Mouse (Mus musculus) forebrain, embryonic 12.5 days (tissue): Measurements from ENCODE around the gene Fgfr2. TPM values are rescaled to one million over a fixed set of nuclear protein-coding genes. Genes with fewer than 3 reads are reported as not detected.
"Not testable (repeated sequence)": the region's sequence is repeated elsewhere in the genome, so short reads cannot be mapped to it uniquely, and the experiment has no call there.

Experiments
- ATAC-seq: fragments of 200-750 bp; cut with Nextera tagmentation; 2 replicates; pipeline ENCODE4 v1.8.0; 2017; ENCODE audit warnings: moderate TSS enrichment; ENCODE audit not compliant: low FRiP score
- H3K27ac ChIP-seq: fragments of 300-500 bp; sonication (generic); 2 replicates; pipeline ENCODE4 v1.5.1; 2016; ENCODE audit warnings: mild to moderate bottlenecking
- H3K27me3 ChIP-seq: fragments of 300-500 bp; sonication (generic); 2 replicates; pipeline ENCODE4 v1.6.1; 2016; ENCODE audit warnings: mild to moderate bottlenecking
- H3K36me3 ChIP-seq: fragments of 300-500 bp; sonication (generic); replicated peaks from 2 replicates; pipeline ENCODE4 v1.6.1; 2016; ENCODE audit warnings: mild to moderate bottlenecking
- H3K4me1 ChIP-seq: fragments of 300-500 bp; sonication (generic); 2 replicates; pipeline ENCODE4 v1.6.1; 2016
- H3K4me2 ChIP-seq: fragments of 300-500 bp; sonication (generic); 2 replicates; pipeline ENCODE4 v1.6.1; 2016; ENCODE audit warnings: mild to moderate bottlenecking, moderate library complexity
- H3K4me3 ChIP-seq: fragments of 300-500 bp; sonication (generic); replicated peaks from 2 replicates; pipeline ENCODE4 v1.5.1; 2016; ENCODE audit warnings: mild to moderate bottlenecking
- H3K9ac ChIP-seq: fragments of 300-500 bp; sonication (generic); 2 replicates; pipeline ENCODE4 v1.6.1; 2016; ENCODE audit warnings: mild to moderate bottlenecking
- H3K9me3 ChIP-seq: fragments of 300-500 bp; sonication (generic); 2 replicates; pipeline ENCODE4 v1.6.1; 2016
- WGBS: fragments of 180-500 bp; shearing (Covaris S2); methylation state at CpG from one replicate; pipeline ENCODE4 v1.1.7; 2016; 5-methylcytosine and 5-hydroxymethylcytosine counted together
- polyA plus RNA-seq: library from polyadenylated mRNA; unstranded; fragments of >200 nt; fragmentation: Nextera tagmentation; extraction: Ambion mirVana; gene quantifications from 2 replicates; pipeline ENCODE4 v1.2.1, GENCODE M21; 2016

Fgfr2 gene
- polyA plus RNA-seq, 1 experiment from 2014 or later, result 89.6 TPM

DNA sequence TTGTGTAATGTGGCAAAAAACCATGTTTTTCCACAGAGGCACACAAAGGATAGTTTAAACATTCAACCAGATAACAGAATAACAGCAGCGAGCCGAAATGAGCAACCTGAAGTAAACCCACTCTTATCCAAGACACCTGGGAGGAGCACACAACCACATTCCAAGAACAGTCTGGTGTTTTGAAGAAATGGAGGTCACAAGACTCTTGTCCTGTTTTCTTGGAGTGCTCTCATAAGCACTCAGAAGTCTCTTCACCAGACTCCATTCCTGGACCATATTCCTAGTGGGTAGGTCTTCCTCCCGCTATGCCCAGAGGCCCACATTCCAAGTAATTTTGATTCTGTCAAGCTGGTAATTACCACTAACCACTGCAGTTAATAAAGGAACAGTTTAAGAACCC is 1973.0 kb downstream of the Fgfr2 start:
- WGBS, result 88% methylated on average over 3 of the region's 3 CpGs
- Histone ChIP-seq H3K4me1 (no peaks in the 10 kb centered on the region), H3K9me3 (no peaks in the 10 kb centered on the region), H3K27ac (no peak overlapping the region), H3K4me2 (no peak overlapping the region), H3K9ac (no peak overlapping the region), H3K36me3 (no peaks in the 10 kb centered on the region), H3K27me3 (no peaks in the 10 kb centered on the region), H3K4me3 (no peak overlapping the region)
- ATAC-seq, result no peak

DNA sequence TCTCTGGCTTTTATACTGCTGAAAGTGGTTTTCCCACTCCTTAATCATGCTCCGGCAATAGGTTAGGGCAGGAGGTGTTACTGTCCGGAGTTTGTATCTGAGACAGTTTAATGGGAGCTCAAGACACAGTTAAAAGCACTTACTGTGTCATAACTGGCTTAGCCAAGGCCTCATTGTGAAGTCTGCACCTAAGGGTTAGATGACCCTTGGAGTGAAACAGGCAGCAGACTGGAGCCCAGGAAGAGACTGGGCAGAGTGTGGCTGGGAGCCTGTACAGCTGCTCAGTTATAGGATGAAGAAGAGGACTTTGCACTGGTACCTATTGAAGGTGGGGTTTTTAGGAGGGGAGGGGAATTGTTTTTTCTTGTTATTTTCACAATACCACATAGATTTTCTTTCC is 1976.9 kb downstream of the Fgfr2 start, which contains the start of gene 4933402N03Rik:
4933402N03Rik (minus strand) TSS at position 101 of the 400 bp plus-strand sequence.
- Histone ChIP-seq H3K27ac (no peak within 1 kb of the TSS), H3K9ac (no peak within 1 kb of the TSS), H3K4me3 (no peak within 1 kb of the TSS), H3K27me3 (no peaks in the 10 kb centered on the region), H3K9me3 (no peaks in the 10 kb centered on the region), H3K36me3 (no peaks in the 10 kb centered on the region), H3K4me2 (no peak within 1 kb of the TSS), H3K4me1 (no peaks in the 10 kb centered on the region)
- no peak for ATAC-seq
- WGBS, result 94% methylated on average over 2 of the region's 2 CpGs

DNA sequence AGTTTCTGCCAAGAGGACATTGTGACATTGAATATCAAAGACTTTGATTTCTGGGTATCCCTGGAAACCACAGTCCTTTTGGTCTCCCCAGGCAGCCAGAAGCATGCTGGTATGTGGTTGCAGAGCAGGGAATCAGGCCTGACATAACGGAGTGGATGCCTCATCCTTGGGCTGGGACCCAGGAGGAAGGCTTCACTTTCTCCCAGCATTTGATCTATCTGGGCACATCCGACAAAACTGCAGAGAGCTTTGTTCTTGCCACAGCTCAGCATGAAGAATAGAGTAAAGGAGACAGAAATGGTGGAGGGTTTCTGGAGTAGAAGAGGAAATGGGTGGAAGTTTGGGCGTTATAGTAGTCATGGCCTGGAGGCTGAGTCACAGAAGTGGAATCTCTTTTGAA is 1990.0 kb downstream of the Fgfr2 start:
- H3K4me2 ChIP-seq, result no peak overlapping the region

DNA sequence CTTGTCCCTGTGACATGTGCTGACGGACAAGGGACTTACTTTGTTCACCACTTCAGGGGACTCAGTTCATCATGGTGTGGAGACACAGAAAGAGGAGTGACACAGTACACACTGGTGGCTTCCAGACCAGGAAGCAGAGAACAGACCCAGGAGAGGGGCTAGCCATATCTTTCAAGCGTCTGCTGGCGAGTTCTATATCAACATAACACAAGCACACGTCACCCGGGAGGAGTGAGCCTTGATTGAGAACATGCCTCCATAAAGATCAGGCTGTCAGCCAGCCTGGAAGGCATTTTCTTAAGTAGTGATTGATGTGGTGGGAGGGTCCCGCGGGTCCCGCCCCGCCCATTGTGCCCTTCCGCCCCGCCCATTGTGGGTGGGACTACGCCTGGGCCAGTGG is 1993.1 kb downstream of the Fgfr2 start:
- Histone ChIP-seq H3K9ac (no peak overlapping the region), H3K4me3 (no peak overlapping the region), H3K4me2 (no peak overlapping the region), H3K9me3 (no peaks in the 10 kb centered on the region), H3K27me3 (no peaks in the 10 kb centered on the region), H3K36me3 (no peaks in the 10 kb centered on the region), H3K4me1 (no peaks in the 10 kb centered on the region), H3K27ac (no peak overlapping the region)
- 77% methylated on average over 12 of the region's 12 CpGs for WGBS
- ATAC-seq, result no peak

More for the DNA sequence above, 1990.0 kb downstream of the Fgfr2 start:
- Histone ChIP-seq H3K4me1 (no peaks in the 10 kb centered on the region), H3K36me3 (no peaks in the 10 kb centered on the region), H3K9me3 (no peaks in the 10 kb centered on the region), H3K27me3 (no peaks in the 10 kb centered on the region), H3K27ac (no peak overlapping the region), H3K9ac (no peak overlapping the region), H3K4me3 (no peak overlapping the region)
- 86% methylated on average over 3 of the region's 3 CpGs for whole genome bisulfite sequencing
- ATAC-seq, result no peak

DNA sequence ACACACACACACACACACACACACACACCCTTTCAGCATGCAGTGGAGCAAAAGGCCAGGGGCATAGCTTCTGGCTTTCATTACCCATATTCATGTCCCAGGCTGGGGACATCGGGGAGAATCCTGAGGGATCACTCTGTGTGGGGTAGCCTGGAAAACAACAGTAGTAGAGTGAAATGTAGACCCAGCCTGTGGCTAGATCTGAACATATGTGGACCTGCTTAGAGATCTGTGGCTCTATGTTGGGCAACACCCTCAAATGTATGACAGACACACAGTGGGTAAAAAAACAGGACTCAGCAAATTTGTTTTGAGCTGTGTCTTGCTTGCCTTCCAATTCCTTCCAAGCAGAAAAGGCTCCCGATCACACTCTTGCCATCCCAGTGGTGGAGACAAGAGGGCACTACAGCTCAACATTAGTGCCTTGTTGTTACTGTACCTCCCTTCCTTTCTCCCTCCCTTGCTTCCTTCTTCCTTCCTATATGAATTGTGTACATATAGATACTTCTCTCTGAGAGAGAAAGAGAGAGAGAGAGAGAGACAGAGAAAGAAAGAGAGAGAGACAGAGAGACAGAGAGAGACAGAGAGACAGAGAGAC is 2000.8 kb downstream of the Fgfr2 start:
- Histone ChIP-seq H3K27ac (no peak overlapping the region), H3K4me1 (no peaks in the 10 kb centered on the region), H3K36me3 (no peaks in the 10 kb centered on the region), H3K27me3 (no peaks in the 10 kb centered on the region), H3K4me2 (no peak overlapping the region), H3K9me3 (no peaks in the 10 kb centered on the region), H3K9ac (no peak overlapping the region), H3K4me3 (no peak overlapping the region)
- 82% methylated on average over 2 of the region's 2 CpGs for WGBS
- ATAC-seq, result no peak

DNA sequence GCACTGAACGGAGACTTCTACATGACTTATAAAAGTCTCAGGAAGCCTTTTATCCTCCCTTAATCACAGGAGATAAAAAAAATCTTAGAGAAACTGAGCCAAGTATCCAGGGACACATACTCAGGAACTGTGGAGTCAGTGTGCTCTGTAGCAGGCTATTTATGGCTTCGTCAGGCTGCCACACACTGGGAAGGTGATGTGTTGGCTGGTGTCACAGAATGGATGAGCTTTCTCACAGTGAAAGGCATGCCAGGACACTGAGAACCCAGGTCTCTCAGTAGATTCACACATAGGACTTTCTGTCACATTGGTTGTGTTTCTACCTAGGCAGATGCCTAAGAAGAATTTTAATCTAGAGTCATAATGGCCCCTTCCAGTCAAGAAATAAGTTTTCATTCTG is 2008.7 kb downstream of the Fgfr2 start:
- Histone ChIP-seq H3K4me1 (no peaks in the 10 kb centered on the region), H3K4me2 (no peak overlapping the region), H3K27ac (no peak overlapping the region), H3K4me3 (no peak overlapping the region), H3K36me3 (no peaks in the 10 kb centered on the region), H3K9me3 (no peaks in the 10 kb centered on the region), H3K9ac (no peak overlapping the region), H3K27me3 (no peaks in the 10 kb centered on the region)
- WGBS, result 81% methylated on average over 2 of the region's 2 CpGs
- ATAC-seq, result no peak

DNA sequence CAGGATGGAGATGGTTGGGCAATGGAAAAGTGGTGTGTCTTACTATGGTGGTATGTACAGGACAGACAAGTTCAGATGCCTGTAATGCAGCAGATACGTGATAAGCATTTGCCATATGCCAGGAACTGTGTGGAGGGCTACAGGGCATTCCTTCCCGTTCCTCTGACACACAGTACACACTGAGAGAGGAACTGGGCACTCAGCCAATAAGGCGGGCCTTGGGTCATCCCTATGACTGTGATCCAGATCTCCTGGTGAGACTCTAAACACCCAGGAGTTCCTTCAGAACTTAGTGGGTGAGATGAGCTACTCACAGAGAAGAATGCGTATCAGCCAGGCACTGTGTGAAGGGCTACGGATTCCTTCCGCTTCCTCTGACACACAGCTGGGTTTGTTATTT is 2009.5 kb downstream of the Fgfr2 start:
- no peak overlapping the region for H3K4me2 ChIP-seq
- no peak overlapping the region for H3K4me3 ChIP-seq
- no peak overlapping the region for H3K27ac ChIP-seq
- ATAC-seq, result no peak
- no peaks in the 10 kb centered on the region for H3K4me1 ChIP-seq
- no peaks in the 10 kb centered on the region for H3K9me3 ChIP-seq
- H3K9ac ChIP-seq, result no peak overlapping the region
- no peaks in the 10 kb centered on the region for H3K27me3 ChIP-seq
- WGBS, result 85% methylated on average over 6 of the region's 6 CpGs
- H3K36me3 ChIP-seq, result no peaks in the 10 kb centered on the region

DNA sequence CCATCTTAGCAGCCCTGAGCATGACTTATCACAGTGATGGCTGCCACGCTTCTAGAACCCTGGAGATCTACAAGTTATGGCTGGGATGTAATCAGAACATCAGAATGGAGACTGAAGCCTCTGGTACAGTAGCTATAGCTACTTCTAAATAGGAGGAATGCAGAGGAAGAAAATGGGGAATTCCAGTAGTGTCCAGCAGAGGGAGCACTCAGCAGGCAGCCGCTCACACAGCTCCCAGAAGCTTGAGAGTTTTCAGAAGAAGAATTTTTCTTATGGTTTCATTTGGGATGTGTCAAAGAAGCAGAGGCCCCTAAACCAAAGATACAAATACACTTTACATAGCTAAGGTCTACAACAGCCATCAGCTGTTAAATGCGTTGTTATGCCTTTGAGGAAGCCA is 2010.7 kb downstream of the Fgfr2 start:
- no peak overlapping the region for H3K27ac ChIP-seq
- H3K36me3 ChIP-seq, result no peaks in the 10 kb centered on the region
- H3K4me1 ChIP-seq, result no peaks in the 10 kb centered on the region
- H3K4me3 ChIP-seq, result no peak overlapping the region
- H3K9me3 ChIP-seq, result no peaks in the 10 kb centered on the region
- no peak for ATAC-seq
- H3K27me3 ChIP-seq, result no peaks in the 10 kb centered on the region
- no peak overlapping the region for H3K9ac ChIP-seq
- no peak overlapping the region for H3K4me2 ChIP-seq
- 40% methylated on average over 3 of the region's 3 CpGs for WGBS

DNA sequence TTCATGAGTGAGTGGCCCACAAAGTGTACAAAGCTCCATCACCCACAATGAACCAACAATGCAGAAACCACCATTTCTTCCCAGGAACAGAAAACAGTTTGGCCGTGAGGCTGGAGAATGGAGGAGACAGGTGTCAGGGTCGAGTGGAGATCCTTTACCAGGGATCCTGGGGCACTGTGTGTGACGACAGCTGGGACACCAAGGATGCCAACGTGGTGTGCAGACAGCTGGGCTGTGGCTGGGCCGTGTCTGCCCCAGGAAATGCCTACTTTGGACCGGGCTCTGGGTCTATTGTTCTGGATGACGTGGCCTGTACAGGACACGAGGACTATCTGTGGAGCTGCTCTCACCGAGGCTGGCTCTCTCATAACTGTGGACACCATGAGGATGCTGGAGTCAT is 2040.7 kb downstream of the Fgfr2 start:
- H3K4me3 ChIP-seq, H3K9me3 ChIP-seq, H3K36me3 ChIP-seq, H3K9ac ChIP-seq, ATAC-seq, H3K4me1 ChIP-seq, H3K27me3 ChIP-seq, H3K4me2 ChIP-seq, H3K27ac ChIP-seq: not testable (repeated sequence)
- WGBS, result 83% methylated on average over 9 of the region's 9 CpGs

DNA sequence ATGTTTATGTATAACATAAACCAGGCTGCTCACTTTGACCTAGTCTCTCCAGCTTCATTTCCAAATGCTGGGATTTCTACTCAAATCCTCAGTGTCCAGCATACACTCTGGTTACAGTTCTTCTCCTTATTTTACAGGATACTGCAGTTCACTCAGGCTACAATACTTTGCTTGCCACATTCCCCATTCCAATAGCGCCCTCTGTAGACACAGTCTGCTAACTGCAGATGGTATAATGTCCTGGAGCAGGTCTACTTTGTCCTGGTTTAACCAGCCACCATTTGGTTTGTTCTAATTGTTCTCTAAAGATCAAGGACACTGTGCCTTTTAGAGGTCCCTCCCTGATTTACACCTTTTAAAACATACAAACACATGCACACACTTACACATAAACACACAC is 2047.2 kb downstream of the Fgfr2 start:
- Histone ChIP-seq H3K4me3 (no peak overlapping the region), H3K9me3 (no peaks in the 10 kb centered on the region), H3K9ac (no peak overlapping the region), H3K27ac (no peak overlapping the region), H3K4me2 (no peak overlapping the region), H3K36me3 (no peaks in the 10 kb centered on the region), H3K4me1 (no peaks in the 10 kb centered on the region), H3K27me3 (no peaks in the 10 kb centered on the region)
- WGBS, result 6% methylated on average over 1 of the region's 1 CpGs
- ATAC-seq, result no peak

DNA sequence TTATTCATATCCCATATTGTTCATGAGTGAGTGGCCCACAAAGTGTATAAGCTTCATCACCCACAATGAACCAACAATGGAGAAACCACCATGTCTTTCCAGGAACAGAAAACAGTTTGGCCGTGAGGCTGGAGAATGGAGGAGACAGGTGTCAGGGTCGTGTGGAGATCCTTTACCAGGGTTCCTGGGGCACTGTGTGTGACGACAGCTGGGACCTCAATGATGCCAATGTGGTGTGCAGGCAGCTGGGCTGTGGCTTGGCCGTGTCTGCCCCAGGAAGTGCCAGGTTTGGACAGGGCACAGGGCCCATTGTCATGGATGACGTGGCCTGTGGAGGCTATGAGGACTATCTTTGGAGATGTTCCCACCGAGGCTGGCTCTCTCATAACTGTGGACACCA is 2049.1 kb downstream of the Fgfr2 start:
- H3K4me3 ChIP-seq, H3K9ac ChIP-seq, H3K27ac ChIP-seq, H3K4me1 ChIP-seq, ATAC-seq, H3K27me3 ChIP-seq, H3K9me3 ChIP-seq, H3K4me2 ChIP-seq, H3K36me3 ChIP-seq: not testable (repeated sequence)
- 78% methylated on average over 6 of the region's 6 CpGs for WGBS

DNA sequence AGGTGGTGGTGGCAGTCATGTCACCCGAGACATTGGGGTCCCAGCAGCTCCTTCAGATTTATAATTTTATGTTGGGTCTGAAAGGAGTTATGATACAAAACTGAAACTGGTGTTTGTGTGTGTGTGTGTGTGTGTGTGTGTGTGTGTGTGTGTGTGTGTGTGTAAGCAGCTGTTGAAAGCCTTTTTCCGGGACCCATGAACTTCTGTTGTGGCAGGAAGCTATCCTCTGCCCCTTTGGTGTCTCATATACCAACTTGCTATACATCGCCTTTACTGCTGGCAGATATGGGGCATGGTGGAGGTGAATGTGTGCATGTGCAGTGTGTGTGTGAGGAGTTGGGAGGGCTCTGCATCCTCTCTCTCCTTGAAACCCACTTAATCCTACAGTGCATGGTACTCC is 2049.7 kb downstream of the Fgfr2 start:
- not testable (repeated sequence) for H3K36me3 ChIP-seq, H3K27me3 ChIP-seq, H3K4me1 ChIP-seq, H3K4me2 ChIP-seq, H3K4me3 ChIP-seq, H3K9ac ChIP-seq, ATAC-seq, H3K9me3 ChIP-seq, H3K27ac ChIP-seq
- 88% methylated on average over 3 of the region's 3 CpGs for WGBS

DNA sequence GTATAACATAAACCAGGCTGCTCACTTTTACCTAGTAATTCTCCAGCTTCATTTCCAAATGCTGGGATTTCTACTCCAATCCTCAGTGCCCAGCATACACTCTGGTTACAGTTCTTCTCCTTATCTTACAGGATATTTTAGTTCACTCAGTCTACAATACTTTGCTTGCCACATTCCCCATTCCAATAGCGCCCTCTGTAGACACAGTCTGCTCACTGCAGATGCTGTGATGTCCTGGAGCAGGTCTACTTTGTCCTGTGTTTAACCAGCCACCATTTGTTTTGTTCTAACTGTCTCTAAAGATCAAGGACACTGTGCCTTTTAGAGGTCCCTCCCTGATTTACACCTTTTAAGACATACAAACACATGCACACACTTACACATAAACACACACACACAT is 2055.0 kb downstream of the Fgfr2 start:
- not testable (repeated sequence) for H3K27me3 ChIP-seq, H3K4me3 ChIP-seq, H3K4me2 ChIP-seq, H3K4me1 ChIP-seq, ATAC-seq, H3K27ac ChIP-seq, H3K9ac ChIP-seq, H3K9me3 ChIP-seq, H3K36me3 ChIP-seq
- 0% methylated on average over 1 of the region's 1 CpGs for WGBS
